Mouse (Mus musculus) liver, embryonic 14.5 days (tissue): ENCODE results near the gene Tirap. TPM values are rescaled to one million over a fixed set of nuclear protein-coding genes. Genes with fewer than 3 reads are reported as not detected.

Experiments used
- ATAC-seq: fragments of 200-750 bp; cut with Nextera tagmentation; 2 replicates; pipeline ENCODE4 v1.8.0; 2017; ENCODE audit warnings: moderate number of reproducible peaks, mild to moderate bottlenecking, moderate library complexity; ENCODE audit not compliant: insufficient read depth
- DNase-seq, 3 experiments: peaks; one replicate each; pipeline ENCODE4 v3.0.0-alpha.2; 2012 to 2013; ENCODE audit warnings: low read depth in 3 of 3, low spot score in 3 of 3
- H3K27ac ChIP-seq: fragments of 300-500 bp; sonication (generic); 2 replicates; pipeline ENCODE4 v1.5.1; 2014; ENCODE audit warnings: moderate library complexity, mild to moderate bottlenecking, control low read depth, inconsistent platforms
- H3K27me3 ChIP-seq: fragments of 300-500 bp; sonication (generic); 2 replicates; pipeline ENCODE4 v1.6.1; 2014; ENCODE audit warnings: mild to moderate bottlenecking, low read length, moderate library complexity; ENCODE audit not compliant: control insufficient read depth, insufficient read depth
- H3K36me3 ChIP-seq: fragments of 300-500 bp; sonication (generic); replicated peaks from 2 replicates; pipeline ENCODE4 v1.6.1; 2014; ENCODE audit warnings: low read depth; ENCODE audit not compliant: control insufficient read depth, insufficient read depth
- H3K4me1 ChIP-seq, 2 experiments: fragments of 200-500 bp in 1 of 2; fragments of 300-500 bp in 1 of 2; sonication (generic) in 1 of 2; replicated peaks; 2 replicates each; pipeline ENCODE4 v1.6.1; 2012 to 2014; ENCODE audit warnings: antibody characterized with exemption in 1 of 2, inconsistent platforms in 1 of 2, low read length in 1 of 2; ENCODE audit not compliant: control insufficient read depth in 2 of 2, insufficient read depth in 2 of 2
- H3K4me2 ChIP-seq: fragments of 300-500 bp; sonication (generic); 2 replicates; pipeline ENCODE4 v1.6.1; 2014; ENCODE audit warnings: low read depth, mild to moderate bottlenecking, control low read depth, moderate library complexity
- H3K4me3 ChIP-seq, 2 experiments: fragments of 200-500 bp in 1 of 2; fragments of 300-500 bp in 1 of 2; sonication (generic) in 1 of 2; 2 replicates each; pipeline ENCODE4 v1.5.1; 2012 to 2014; ENCODE audit warnings: low read depth in 2 of 2, low read length in 2 of 2, mild to moderate bottlenecking in 2 of 2, control low read depth in 1 of 2, inconsistent platforms in 1 of 2, moderate library complexity in 1 of 2; ENCODE audit not compliant: insufficient read depth in 1 of 2
- H3K9ac ChIP-seq: fragments of 300-500 bp; sonication (generic); replicated peaks from 2 replicates; pipeline ENCODE4 v1.6.1; 2014; ENCODE audit warnings: mild to moderate bottlenecking, control low read depth, moderate library complexity
- H3K9me3 ChIP-seq: fragments of 300-500 bp; sonication (generic); 2 replicates; pipeline ENCODE4 v1.6.1; 2016; ENCODE audit warnings: low read length, mixed read lengths; ENCODE audit not compliant: control insufficient read depth
- CTCF ChIP-seq: IDR thresholded peaks from 2 replicates; pipeline ENCODE4 v1.5.1; 2016; ENCODE audit warnings: antibody characterized with exemption, low read depth, control low read depth
- EP300 ChIP-seq: IDR thresholded peaks from 2 replicates; pipeline ENCODE4 v1.6.1; 2016; ENCODE audit warnings: antibody characterized with exemption, low read depth
- WGBS: fragments of 180-500 bp; shearing (Covaris S2); extraction: QIAGEN DNeasy Blood & Tissue Kit; methylation state at CpG from one replicate; pipeline ENCODE4 v1.1.7; 2014; ENCODE audit not compliant: insufficient replicate concordance; 5-methylcytosine and 5-hydroxymethylcytosine counted together
- polyA plus RNA-seq, 2 experiments: library from polyadenylated mRNA; depleted of rRNA in 1 of 2; stranded (reverse) in 1 of 2; unstranded in 1 of 2; fragments of >200 nt; fragmentation: Nextera tagmentation in 1 of 2; extraction: Ambion mirVana in 1 of 2; gene quantifications; 2 replicates each; pipeline versions ENCODE4 v1.2.1 to v1.2.3; 2012 to 2014

Tirap gene
- polyA plus RNA-seq, 2 experiments = 3.2 to 4.9 TPM

DNA sequence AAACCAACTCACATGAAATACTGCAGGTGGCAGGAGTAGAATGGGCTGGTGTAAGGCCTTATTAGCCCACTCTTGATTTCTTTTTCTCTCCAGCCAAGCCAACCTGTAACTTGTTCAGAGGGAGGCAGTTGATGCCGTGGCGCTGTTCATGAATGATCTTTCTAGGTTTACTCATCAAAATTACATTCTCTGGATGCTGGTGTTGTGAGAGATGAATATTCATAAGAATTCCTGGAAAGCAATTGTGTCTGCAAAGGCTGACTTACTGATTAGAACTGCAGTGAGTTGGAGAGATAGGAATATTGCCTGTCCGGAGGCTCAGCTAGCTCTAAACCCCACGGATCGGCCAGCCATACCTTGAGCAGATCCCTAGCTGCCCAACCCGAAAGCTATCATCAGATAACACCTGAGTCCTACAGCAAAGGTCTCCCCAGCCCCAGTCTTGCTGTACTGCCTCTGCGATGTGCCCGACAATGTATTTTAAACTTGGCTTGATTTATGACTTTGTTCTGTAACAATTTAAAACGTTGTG lies 504 bp upstream of the Tirap start:
- no peak for TF ChIP-seq CTCF
- TF ChIP-seq EP300 = peak; percentile 43; the same call in 1 of the 2 replicates
- Histone ChIP-seq H3K9me3 (no peaks in the 10 kb centered on the region), H3K36me3 (peaks cover 3% of the 10 kb centered on the region; the same call in 1 of the 2 replicates), H3K4me3 (peak overlapping the region; percentile 63 to 85), H3K9ac (peak overlapping the region; percentile 74), H3K27ac (peak overlapping the region; percentile 70), H3K4me1 (peaks cover 8 to 21% of the 10 kb centered on the region in 2 experiments; a peak in 3 of 4 replicates), H3K4me2 (peak overlapping the region; percentile 85), H3K27me3 (no peaks in the 10 kb centered on the region)
- WGBS = 14% methylated on average over 9 of the region's 9 CpGs
- peak; percentile 64 for ATAC-seq
- DNase-seq = peak; percentile 42 to 68 (median 47)

DNA sequence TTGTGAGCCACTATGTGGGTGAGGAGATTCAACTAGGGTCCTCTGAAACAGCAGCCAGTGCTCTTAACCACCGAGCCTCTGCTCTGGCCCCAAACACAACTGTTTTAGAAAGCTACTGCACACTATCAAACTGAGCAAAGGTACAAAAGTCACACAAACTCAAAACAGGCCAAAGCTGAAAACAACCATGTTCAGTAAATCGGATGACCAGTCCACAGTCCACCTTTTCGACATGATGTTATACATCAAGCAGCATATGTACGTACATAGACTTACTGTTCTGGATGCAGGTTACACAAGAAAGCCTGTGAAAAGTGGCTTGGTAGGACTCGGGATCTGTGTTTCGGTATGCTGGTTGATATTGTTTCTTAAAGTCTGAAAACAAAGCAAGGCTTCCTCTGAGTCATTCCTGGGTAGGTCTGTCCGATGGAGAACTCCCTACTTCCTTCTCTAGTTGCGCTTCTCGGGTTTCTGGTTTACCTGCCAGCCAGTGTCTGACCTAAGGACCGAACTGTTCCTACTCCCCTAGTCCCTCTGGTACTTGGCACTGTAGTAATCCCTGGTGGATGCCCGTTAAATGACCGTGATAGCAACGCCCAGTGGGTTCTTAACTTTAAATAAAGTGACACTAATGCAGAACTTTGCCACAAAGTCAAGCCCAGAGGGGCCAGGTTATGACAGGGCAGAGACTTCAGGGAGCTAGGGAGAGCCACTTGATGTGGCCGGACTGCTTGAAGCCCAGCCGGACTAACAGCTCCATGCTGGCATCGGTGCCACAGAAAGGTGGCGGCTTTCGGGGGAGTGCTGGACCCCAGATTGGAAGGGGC lies 933 bp downstream of the Tirap start:
- Histone ChIP-seq H3K27ac (no peak overlapping the region; the same call in 1 of the 2 replicates), H3K4me1 (peaks cover 8 to 21% of the 10 kb centered on the region in 2 experiments; a peak in 3 of 4 replicates), H3K9ac (peak overlapping the region; percentile 74), H3K4me3 (peak overlapping the region; percentile 63 to 85), H3K9me3 (no peaks in the 10 kb centered on the region), H3K36me3 (no peaks in the 10 kb centered on the region), H3K27me3 (no peaks in the 10 kb centered on the region), H3K4me2 (peak overlapping the region; percentile 85)
- peak; percentile 44 for ATAC-seq
- TF ChIP-seq CTCF (no peak), EP300 (no peak)
- no peak for DNase-seq
- WGBS = 18% methylated on average over 18 of the region's 18 CpGs

DNA sequence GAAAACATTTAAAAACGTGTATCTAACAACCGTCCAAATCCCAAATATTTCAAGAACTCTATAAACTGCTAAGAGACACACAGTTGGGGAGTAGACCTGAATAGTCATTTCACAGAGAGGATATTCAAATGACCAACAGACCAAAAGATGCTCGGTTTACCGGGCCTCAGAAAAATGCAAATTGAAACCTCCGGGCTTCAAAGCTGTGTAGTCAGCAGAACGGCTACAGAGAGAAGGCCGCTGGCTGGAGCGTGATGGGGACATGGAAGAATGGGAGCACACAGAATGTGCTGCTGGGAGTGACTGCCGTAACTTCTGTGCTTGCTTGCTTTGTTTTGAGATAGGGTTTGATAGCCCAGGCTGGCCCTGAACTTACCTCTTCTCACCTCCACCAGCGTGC lies 1.7 kb downstream of the Tirap start:
- no peak overlapping the region for H3K27ac ChIP-seq
- TF ChIP-seq CTCF (no peak), EP300 (no peak)
- WGBS = 75% methylated on average over 10 of the region's 10 CpGs
- DNase-seq (no peak), ATAC-seq (no peak)
- H3K36me3 ChIP-seq = no peaks in the 10 kb centered on the region
- H3K4me3 ChIP-seq = no peak overlapping the region
- no peaks in the 10 kb centered on the region for H3K27me3 ChIP-seq
- no peaks in the 10 kb centered on the region for H3K9me3 ChIP-seq
- H3K4me1 ChIP-seq = peaks cover 7 to 18% of the 10 kb centered on the region in 2 experiments; a peak in 3 of 4 replicates
- peak overlapping the region; percentile 85; the same call in 1 of the 2 replicates for H3K4me2 ChIP-seq
- no peak overlapping the region for H3K9ac ChIP-seq

DNA sequence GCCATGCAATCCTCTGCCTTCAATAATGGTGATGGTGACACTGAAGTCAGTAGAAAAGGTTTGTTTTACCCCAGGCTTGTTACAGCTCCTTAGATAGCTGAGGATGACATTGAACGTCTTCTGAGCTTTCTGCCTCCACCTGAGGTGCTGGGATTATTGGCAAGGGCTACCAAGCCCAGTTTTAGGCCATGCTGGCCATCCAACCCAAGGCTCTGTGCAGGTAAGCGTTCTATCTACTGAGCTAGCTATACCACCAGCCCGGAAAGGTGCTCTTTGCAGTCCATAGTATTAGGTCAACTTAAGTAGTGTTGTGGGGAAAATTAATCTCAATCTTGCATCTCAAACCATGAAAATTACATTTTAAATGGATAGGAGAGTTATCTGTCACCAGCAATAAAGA lies 2.5 kb downstream of the Tirap start:
- 74% methylated on average over 3 of the region's 3 CpGs for WGBS
- DNase-seq (no peak), ATAC-seq (no peak)
- no peak overlapping the region for H3K9ac ChIP-seq
- H3K4me3 ChIP-seq = no peak overlapping the region
- no peak overlapping the region for H3K27ac ChIP-seq
- no peaks in the 10 kb centered on the region for H3K9me3 ChIP-seq
- TF ChIP-seq EP300 (no peak), CTCF (no peak)
- H3K4me1 ChIP-seq = peaks cover 6 to 14% of the 10 kb centered on the region in 2 experiments; a peak in 3 of 4 replicates
- no peaks in the 10 kb centered on the region for H3K27me3 ChIP-seq
- H3K36me3 ChIP-seq = no peaks in the 10 kb centered on the region
- no peak overlapping the region for H3K4me2 ChIP-seq

DNA sequence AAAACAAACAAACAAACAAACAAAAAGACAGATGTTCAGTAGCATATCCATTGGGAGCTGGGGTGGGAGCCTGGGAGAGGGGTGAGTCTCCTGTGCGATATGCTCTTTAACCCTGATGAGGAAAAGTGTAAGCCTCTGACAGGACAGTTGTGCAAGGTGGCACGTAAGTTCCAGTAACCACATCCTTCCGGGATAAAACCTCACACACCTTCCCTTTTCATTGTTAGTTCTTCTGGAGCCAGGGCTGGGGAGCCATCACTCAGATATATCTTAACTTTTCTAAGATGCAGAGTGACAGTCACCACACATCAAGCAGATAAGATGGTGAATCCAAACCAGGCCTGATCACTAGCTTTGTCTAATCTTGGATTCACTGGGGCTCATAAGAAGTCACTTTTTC lies 6.0 kb downstream of the Tirap start:
- Histone ChIP-seq H3K36me3 (no peaks in the 10 kb centered on the region; the same call in 1 of the 2 replicates), H3K27ac (no peak overlapping the region), H3K4me3 (no peak overlapping the region), H3K4me1 (peaks cover 0 to 2% of the 10 kb centered on the region in 2 experiments; a peak in 1 of 4 replicates), H3K27me3 (no peaks in the 10 kb centered on the region), H3K4me2 (no peak overlapping the region), H3K9me3 (no peaks in the 10 kb centered on the region), H3K9ac (no peak overlapping the region)
- WGBS = 54% methylated on average over 3 of the region's 3 CpGs
- DNase-seq (no peak), ATAC-seq (no peak)
- TF ChIP-seq EP300 (no peak), CTCF (no peak)
